Mouse (Mus musculus): ENCODE results near the gene Lifr.

GRCm38 (mm10) chr15:7080916-7081626 lies 9.3 kb upstream of the Lifr start:
- TF ChIP-seq MYOD1 (IDR thresholded peaks at IDR 0.05; ENCODE audit: control insufficient read depth in 1 of 3, insufficient read length in 2 of 3, low read depth in 2 of 3) (no peak), USF1 (IDR thresholded peaks at IDR 0.05; ENCODE audit: low read depth) (no peak), MYOG (IDR thresholded peaks at IDR 0.05; ENCODE audit: control insufficient read depth in 1 of 3, insufficient read depth in 1 of 3, insufficient read length in 2 of 3, low read depth in 2 of 3) (no peak), POLR2A (IDR thresholded peaks at IDR 0.05; ENCODE audit: insufficient read length, low read depth) (no peak), CEBPB (IDR thresholded peaks at IDR 0.05; ENCODE audit: insufficient read depth, poor library complexity, severe bottlenecking) (no peak), E2F4 (IDR thresholded peaks at IDR 0.05; ENCODE audit: insufficient read depth) (no peak), REST (IDR thresholded peaks at IDR 0.05; ENCODE audit: insufficient read depth, insufficient read length) (no peak), POLR2AphosphoS2 (IDR thresholded peaks at IDR 0.05; ENCODE audit: insufficient read length, low read depth) (no peak), MAX (IDR thresholded peaks at IDR 0.05; ENCODE audit: low read depth) (no peak), TCF12 (IDR thresholded peaks at IDR 0.05; ENCODE audit: insufficient read depth, poor library complexity, severe bottlenecking) (no peak)

All from myocyte (in vitro differentiated cells).